8 mouse cellular contexts compared by ENCODE assay signal in the genomic region with DNA sequence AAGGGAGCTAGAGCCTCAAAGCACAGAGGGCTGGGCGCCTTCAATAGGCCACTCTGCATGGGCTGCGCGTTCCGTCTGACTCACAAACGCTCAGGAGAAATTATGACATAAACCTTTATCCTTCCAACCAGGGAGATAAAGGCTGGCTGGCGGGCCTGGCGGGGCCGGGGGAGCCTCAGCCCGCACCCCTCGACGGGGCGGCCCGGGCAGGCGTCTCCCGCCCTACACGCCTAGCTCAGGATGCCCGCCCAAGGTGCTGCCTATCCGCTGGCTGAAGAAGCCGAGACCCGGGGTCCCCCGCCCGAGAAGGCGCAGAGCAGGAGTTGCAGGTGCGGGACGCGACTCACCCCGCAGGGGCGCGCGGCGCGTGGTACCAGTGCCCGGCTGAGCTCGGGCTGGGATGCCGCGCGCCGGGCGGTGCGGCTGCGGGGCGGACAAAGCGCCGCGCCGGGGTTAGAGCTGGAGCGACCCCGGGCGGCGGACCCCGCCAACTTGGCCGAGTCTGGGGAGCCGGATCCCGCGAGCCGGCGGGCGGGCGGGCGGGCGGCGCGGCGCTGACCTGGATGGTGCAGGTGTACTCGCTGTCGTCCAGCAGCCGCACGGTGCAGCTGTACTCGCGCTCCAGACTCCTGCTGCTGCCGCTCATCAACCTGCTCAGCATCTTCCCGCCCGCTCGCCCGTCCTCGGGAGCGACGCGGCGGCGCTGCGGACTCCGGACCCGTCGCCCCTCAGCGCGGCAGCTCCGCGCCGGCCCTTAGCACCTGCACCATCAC. TPM values are rescaled to one million over a fixed set of nuclear protein-coding genes. Genes with fewer than 3 reads are reported as not detected.
DNase-seq lines count a peak whose midpoint lies in the region; ATAC-seq and TF ChIP-seq lines count a peak whose summit lies in the region.

No protein-coding gene starts in this region.

- TF ChIP-seq POLR2A in heart, adult 2 months (IDR thresholded peaks at IDR 0.05; ENCODE audit: insufficient read depth, low read depth, low read length): no peak

- no peak for TF ChIP-seq CTCF in heart, adult 2 months (IDR thresholded peaks at IDR 0.05)

- 2% methylated on average over 89 of the region's 90 CpGs for WGBS in heart, adult 2 months
- WGBS in heart, embryonic 12.5 days: under 1% methylated on average over 76 of the region's 90 CpGs
- under 1% methylated on average over 79 of the region's 90 CpGs for WGBS in midbrain, embryonic 15.5 days

- H3K9ac ChIP-seq in heart, adult 2 months (ENCODE audit: low read depth, low read length): peak overlapping the region; percentile 47
- H3K9ac ChIP-seq in heart, embryonic 12.5 days: peak overlapping the region; percentile 40
- peak overlapping the region; percentile 93 for H3K9ac ChIP-seq in midbrain, embryonic 15.5 days

- H3K79me2 ChIP-seq in heart, adult 2 months (replicated peaks; ENCODE audit: control insufficient read depth, insufficient read depth, low read length): no peaks in the 10 kb centered on the region

- no peaks in the 10 kb centered on the region for H3K36me3 ChIP-seq in heart, adult 2 months (ENCODE audit: control insufficient read depth, insufficient read depth, low read length)
- H3K36me3 ChIP-seq in heart, embryonic 12.5 days: no peaks in the 10 kb centered on the region
- H3K36me3 ChIP-seq in midbrain, embryonic 15.5 days (replicated peaks): no peaks in the 10 kb centered on the region

- DNase-seq in heart, adult 2 months: peak; percentile 7 to 23
- no peak for DNase-seq in heart, adult 9 months (ENCODE audit: low spot score in 2 of 2)
- peak; percentile 60 for DNase-seq in Muller cell, postnatal 12 days (ENCODE audit: inconsistent ontology term)
- DNase-seq in cerebellum, postnatal 25 days: peak; percentile 71 to 76
- DNase-seq in left cerebral cortex, adult 8-10 months (ENCODE audit: low spot score in 2 of 2): peak; percentile 23 to 33
- DNase-seq in thymus, postnatal 0 days (ENCODE audit: low spot score): peak; percentile 33

- intact Hi-C loops in heart, adult 2 months (cut with DNase I): no loop called here

- H3K4me1 ChIP-seq in heart, adult 2 months (ENCODE audit: control insufficient read depth, insufficient read depth, low read length): no peaks in the 10 kb centered on the region
- H3K4me1 ChIP-seq in heart, embryonic 12.5 days (replicated peaks): peaks cover 13% of the 10 kb centered on the region
- peaks cover 13% of the 10 kb centered on the region for H3K4me1 ChIP-seq in midbrain, embryonic 15.5 days

- peaks cover 16% of the 10 kb centered on the region for H3K27me3 ChIP-seq in heart, adult 2 months (ENCODE audit: control insufficient read depth, insufficient read depth, low read length)
- peaks cover 43% of the 10 kb centered on the region for H3K27me3 ChIP-seq in heart, embryonic 12.5 days (replicated peaks)
- H3K27me3 ChIP-seq in midbrain, embryonic 15.5 days (replicated peaks): no peaks in the 10 kb centered on the region

- H3K27ac ChIP-seq in heart, adult 2 months: no peak overlapping the region
- no peak overlapping the region for H3K27ac ChIP-seq in heart, embryonic 12.5 days (ENCODE audit: poor library complexity, severe bottlenecking)
- H3K27ac ChIP-seq in midbrain, embryonic 15.5 days: peak overlapping the region; percentile 99

- peak overlapping the region; percentile 72 for H3K4me3 ChIP-seq in heart, adult 2 months
- H3K4me3 ChIP-seq in heart, embryonic 12.5 days: peak overlapping the region; percentile 64
- H3K4me3 ChIP-seq in midbrain, embryonic 15.5 days: peak overlapping the region; percentile 91

- no peaks in the 10 kb centered on the region for H3K9me3 ChIP-seq in heart, embryonic 12.5 days (replicated peaks)
- no peaks in the 10 kb centered on the region for H3K9me3 ChIP-seq in midbrain, embryonic 15.5 days

- peak; percentile 80 for ATAC-seq in heart, embryonic 12.5 days (ENCODE audit: insufficient number of reproducible peaks, low FRiP score)
- peak; percentile 88 for ATAC-seq in midbrain, embryonic 15.5 days (replicated peaks)

- peak overlapping the region; percentile 95 for H3K4me2 ChIP-seq in heart, embryonic 12.5 days
- H3K4me2 ChIP-seq in midbrain, embryonic 15.5 days: peak overlapping the region; percentile 70

- TF ChIP-seq EP300 in heart, adult 2 months (IDR thresholded peaks at IDR 0.05; ENCODE audit: insufficient read depth, low read depth, low read length): no peak

RNA-seq across cellular contexts. Expression of a gene that starts 0.5 kb away (rescaled TPM):
- 100 to 1,000 TPM; 124 to 245 TPM for total RNA-seq in heart, adult 2 months (2021)
- polyA plus RNA-seq in heart, adult 2 months (2012; rRNA removed): 197 and 281 TPM in 2 replicates
- 25.6 TPM in 2 replicates for polyA plus RNA-seq in heart, embryonic 12.5 days (2016; fragmentation: Nextera tagmentation; extraction: Ambion mirVana)
- total RNA-seq in left cerebral cortex, adult 8-10 months (2022): 10 to 100 TPM; 47.4 to 51.3 (median 50.4) TPM
- 30.7 and 33.9 TPM in 2 replicates for polyA plus RNA-seq in midbrain, embryonic 15.5 days (2015; fragmentation: Nextera tagmentation; extraction: Ambion mirVana)
- polyA plus RNA-seq in thymus, postnatal 0 days (2015; fragmentation: Nextera tagmentation; extraction: Ambion mirVana): 0.28 and 0.47 TPM in 2 replicates

Comparison
In these comparisons a context has a peak if more than half of its experiments do, and no peak if none do; other contexts are left out.
1. DNase-seq: peak in heart, adult 2 months (2 of 2), Muller cell, postnatal 12 days (single experiment), cerebellum, postnatal 25 days (2 of 2), left cerebral cortex, adult 8-10 months (2 of 2) and thymus, postnatal 0 days (single experiment); none in heart, adult 9 months (0 of 2).
2. H3K9ac ChIP-seq: peak in every context shown above with its lines; median percentile 93 in midbrain, embryonic 15.5 days; 47 in heart, adult 2 months; 40 in heart, embryonic 12.5 days.
3. RNA of a gene that starts 0.5 kb away (polyA plus RNA-seq): 197 to 281 TPM in heart, adult 2 months, 30.7 to 33.9 TPM in midbrain, embryonic 15.5 days and 25.6 TPM in heart, embryonic 12.5 days; 0.28 to 0.47 TPM in thymus, postnatal 0 days; every median in the first group is over 10 times any median in the second.
4. Peak in every context shown above with its lines, with median percentiles within 50 percentile points of each other: H3K4me3 ChIP-seq.